Mouse (Mus musculus): Measurements from ENCODE around the gene Olfr1024.

DNA sequence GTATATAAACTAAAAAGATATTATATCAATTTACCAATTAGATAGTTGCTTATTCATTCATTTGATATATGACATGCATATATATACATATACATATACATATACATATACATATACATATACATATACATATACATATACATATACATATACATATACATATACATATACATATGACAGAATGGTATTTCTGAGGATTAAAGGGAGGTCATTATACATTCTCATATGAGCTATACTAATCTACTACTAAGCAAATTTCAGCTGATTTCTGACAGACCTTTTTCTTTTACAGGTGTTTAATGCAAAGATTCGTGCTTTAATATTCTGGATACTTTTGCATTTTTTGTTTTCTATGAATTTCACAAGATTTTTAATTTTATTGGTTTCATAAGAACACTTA, 45.3 kb upstream of the Olfr1024 start, which contains the start of gene Olfr1028:
- TF ChIP-seq MAX (IDR thresholded peaks at IDR 0.05; ENCODE audit: low read length) (no peak), CTCF (conservative IDR thresholded peaks at IDR 0.05 in 1 of 2, IDR thresholded peaks at IDR 0.05 in 1 of 2; ENCODE audit: low read depth in 2 of 2, low read length in 2 of 2) (no peak), SIN3A (IDR thresholded peaks at IDR 0.05; ENCODE audit: low read length) (no peak), BHLHE40 (IDR thresholded peaks at IDR 0.05; ENCODE audit: low read depth, low read length) (no peak)
